Mouse (Mus musculus): ENCODE measurements around the gene Fhad1.

DNA sequence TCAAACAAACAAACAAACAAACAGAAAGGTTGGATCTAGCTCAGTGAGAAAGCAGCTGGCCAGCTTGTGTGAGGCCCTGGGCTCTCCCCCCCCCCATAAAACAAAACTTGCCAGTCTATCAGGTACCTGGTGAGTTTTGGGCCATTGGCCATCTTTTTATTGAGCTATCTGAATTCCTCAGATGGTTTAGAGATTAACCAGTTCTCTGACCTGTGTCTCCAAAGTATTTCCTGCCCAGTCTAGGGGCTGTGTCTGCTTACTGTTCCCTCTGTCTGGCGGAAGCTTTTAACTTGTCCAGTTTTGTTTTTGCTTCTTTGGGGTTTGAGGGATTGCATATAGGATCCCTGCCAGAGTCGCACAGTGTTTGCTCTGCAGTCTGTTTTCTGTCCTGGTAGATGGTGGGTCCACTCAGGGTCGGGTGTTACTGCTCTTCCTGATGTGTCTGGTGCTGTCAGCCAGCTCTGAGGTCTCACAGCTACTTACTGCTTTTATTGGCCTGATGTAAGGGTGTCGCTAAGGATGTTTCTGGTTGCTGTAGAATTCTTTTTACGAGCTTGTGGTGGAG, 89.0 kb downstream of the Fhad1 start:
- TF ChIP-seq CTCF (IDR thresholded peaks at IDR 0.05; ENCODE audit: low read depth, low read length) (no peak), POLR2A (IDR thresholded peaks at IDR 0.05; ENCODE audit: borderline replicate concordance, low read depth, low read length) (no peak)

Measured in bone marrow macrophage, adult 2 months (primary cell).